Mouse (Mus musculus): Measurements from ENCODE around the gene Iqgap3.

DNA sequence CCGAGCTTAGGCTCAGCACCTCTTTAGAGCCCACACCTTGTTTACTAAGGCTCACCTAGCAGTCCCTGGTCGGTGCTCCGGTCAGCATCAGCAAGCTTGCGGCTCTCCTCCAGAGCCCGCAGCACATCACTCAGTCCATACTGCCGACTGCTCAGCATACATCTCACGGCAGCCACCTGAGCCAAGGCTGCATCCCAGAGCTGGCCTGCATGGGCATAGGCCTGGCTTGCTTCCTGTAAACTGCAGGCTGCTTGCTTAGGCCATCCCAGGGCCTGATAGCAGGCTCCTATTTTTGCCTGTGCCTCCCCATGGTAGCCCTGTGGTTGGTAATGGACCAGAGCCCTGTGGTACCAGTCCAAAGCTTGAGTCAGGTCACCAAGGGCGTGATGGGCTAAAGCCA is 7.0 kb upstream of the Iqgap3 start:
- no peak for TF ChIP-seq CTCF (IDR thresholded peaks at IDR 0.05; ENCODE audit: low read depth)
- no peak for TF ChIP-seq EP300 (optimal IDR thresholded peaks at IDR 0.05)

Measured in stomach, postnatal 0 days (tissue).